In genomic region chr19:31530616-31531015, GRCm38 (mm10) we compare ENCODE assay signal across 8 mouse cellular contexts.
DNase-seq lines count a peak whose midpoint lies in the region; ATAC-seq lines count a peak whose summit lies in the region.

No protein-coding gene starts in this region.

- no peak overlapping the region for H3K9ac ChIP-seq in hindbrain, embryonic 13.5 days
- H3K9ac ChIP-seq in hindbrain, embryonic 11.5 days (ENCODE audit: low read depth, low read length) = no peak overlapping the region
- no peak overlapping the region for H3K9ac ChIP-seq in kidney, embryonic 14.5 days (ENCODE audit: low read depth, low read length)
- H3K9ac ChIP-seq in forebrain, embryonic 16.5 days (replicated peaks; ENCODE audit: low read depth, low read length) = no peak overlapping the region

- H3K27ac ChIP-seq in hindbrain, embryonic 13.5 days = no peak overlapping the region
- H3K27ac ChIP-seq in hindbrain, embryonic 11.5 days (ENCODE audit: low read depth, low read length) = no peak overlapping the region
- no peak overlapping the region for H3K27ac ChIP-seq in kidney, embryonic 14.5 days (ENCODE audit: low read depth, low read length)
- no peak overlapping the region for H3K27ac ChIP-seq in forebrain, embryonic 16.5 days (ENCODE audit: low read length)

- WGBS in hindbrain, embryonic 13.5 days = 43% methylated on average over 5 of the region's 5 CpGs
- 59% methylated on average over 5 of the region's 5 CpGs for WGBS in hindbrain, embryonic 11.5 days
- 35% methylated on average over 5 of the region's 5 CpGs for WGBS in kidney, embryonic 14.5 days
- 44% methylated on average over 5 of the region's 5 CpGs for WGBS in forebrain, embryonic 16.5 days

- no peak for DNase-seq in hindbrain, embryonic 11.5 days (ENCODE audit: low spot score)
- peak; percentile 79 for DNase-seq in adrenal gland, postnatal 14 days
- peak; percentile 27 to 36 for DNase-seq in lung, postnatal 4 days
- DNase-seq in cerebellum, adult 11 months = no peak
- DNase-seq in thymus, postnatal 10 days (ENCODE audit: low spot score in 2 of 2) = no peak

- H3K36me3 ChIP-seq in hindbrain, embryonic 13.5 days = no peaks in the 10 kb centered on the region
- no peaks in the 10 kb centered on the region for H3K36me3 ChIP-seq in hindbrain, embryonic 11.5 days (ENCODE audit: control insufficient read depth, insufficient read depth, low read length)
- H3K36me3 ChIP-seq in kidney, embryonic 14.5 days (ENCODE audit: control insufficient read depth, insufficient read depth, low read length) = no peaks in the 10 kb centered on the region
- H3K36me3 ChIP-seq in forebrain, embryonic 16.5 days (ENCODE audit: control insufficient read depth, insufficient read depth) = no peaks in the 10 kb centered on the region

- no peaks in the 10 kb centered on the region for H3K9me3 ChIP-seq in hindbrain, embryonic 13.5 days
- no peaks in the 10 kb centered on the region for H3K9me3 ChIP-seq in hindbrain, embryonic 11.5 days (ENCODE audit: control insufficient read depth, low read length)
- no peaks in the 10 kb centered on the region for H3K9me3 ChIP-seq in kidney, embryonic 14.5 days (ENCODE audit: control insufficient read depth, low read length)
- H3K9me3 ChIP-seq in forebrain, embryonic 16.5 days (ENCODE audit: control insufficient read depth, low read length) = no peaks in the 10 kb centered on the region

- no peaks in the 10 kb centered on the region for H3K27me3 ChIP-seq in hindbrain, embryonic 13.5 days
- no peaks in the 10 kb centered on the region for H3K27me3 ChIP-seq in hindbrain, embryonic 11.5 days (ENCODE audit: control insufficient read depth, insufficient read depth, low read length)
- no peaks in the 10 kb centered on the region for H3K27me3 ChIP-seq in kidney, embryonic 14.5 days (ENCODE audit: control insufficient read depth, insufficient read depth, low read length)
- no peaks in the 10 kb centered on the region for H3K27me3 ChIP-seq in forebrain, embryonic 16.5 days (replicated peaks; ENCODE audit: control insufficient read depth, insufficient read depth, low read length)

- no peak overlapping the region for H3K4me3 ChIP-seq in hindbrain, embryonic 13.5 days
- H3K4me3 ChIP-seq in hindbrain, embryonic 11.5 days (ENCODE audit: low read depth, low read length) = no peak overlapping the region
- no peak overlapping the region for H3K4me3 ChIP-seq in kidney, embryonic 14.5 days (ENCODE audit: low read length)
- H3K4me3 ChIP-seq in forebrain, embryonic 16.5 days (replicated peaks; ENCODE audit: low read length) = no peak overlapping the region

- H3K4me1 ChIP-seq in hindbrain, embryonic 13.5 days (replicated peaks) = peaks cover 11% of the 10 kb centered on the region
- H3K4me1 ChIP-seq in hindbrain, embryonic 11.5 days (replicated peaks; ENCODE audit: control insufficient read depth, insufficient read depth, low read length) = no peaks in the 10 kb centered on the region
- H3K4me1 ChIP-seq in kidney, embryonic 14.5 days (ENCODE audit: control insufficient read depth, insufficient read depth, low read length) = peaks cover 17% of the 10 kb centered on the region; the same call in 1 of the 2 replicates
- no peaks in the 10 kb centered on the region for H3K4me1 ChIP-seq in forebrain, embryonic 16.5 days (replicated peaks; ENCODE audit: control insufficient read depth, insufficient read depth, low read length)

- H3K4me2 ChIP-seq in hindbrain, embryonic 13.5 days = no peak overlapping the region
- no peak overlapping the region for H3K4me2 ChIP-seq in hindbrain, embryonic 11.5 days (replicated peaks; ENCODE audit: low read depth, low read length)
- H3K4me2 ChIP-seq in kidney, embryonic 14.5 days (replicated peaks; ENCODE audit: low read depth, low read length) = no peak overlapping the region
- H3K4me2 ChIP-seq in forebrain, embryonic 16.5 days (ENCODE audit: low read length) = no peak overlapping the region

- 0 out of 2 replicates have a peak, but pooled peaks have one; percentile 32 for ATAC-seq in hindbrain, embryonic 13.5 days (ENCODE audit: low FRiP score)
- ATAC-seq in hindbrain, embryonic 11.5 days (ENCODE audit: low FRiP score) = no peak
- ATAC-seq in kidney, embryonic 14.5 days (ENCODE audit: low FRiP score, low TSS enrichment) = peak; percentile 49; the same call in 1 of the 2 replicates
- no peak for ATAC-seq in forebrain, embryonic 16.5 days

Comparison
In these comparisons a context has a peak if more than half of its experiments do, and no peak if none do; other contexts are left out.
1. ATAC-seq: peak in hindbrain, embryonic 13.5 days (single experiment) and kidney, embryonic 14.5 days (single experiment); none in hindbrain, embryonic 11.5 days (single experiment) and forebrain, embryonic 16.5 days (single experiment).
2. DNase-seq: peak in adrenal gland, postnatal 14 days (single experiment) and lung, postnatal 4 days (2 of 2); none in hindbrain, embryonic 11.5 days (single experiment), cerebellum, adult 11 months (single experiment) and thymus, postnatal 10 days (0 of 2).